ENCODE assay signal across 7 mouse cellular contexts in genomic region chr3:36495436-36495835, GRCm38 (mm10). TPM values are rescaled to one million over a fixed set of nuclear protein-coding genes. Genes with fewer than 3 reads are reported as not detected.
DNase-seq lines count a peak whose midpoint lies in the region; ATAC-seq and TF ChIP-seq lines count a peak whose summit lies in the region.

No protein-coding gene starts in this region.

- H3K27me3 ChIP-seq in embryonic facial prominence, embryonic 10.5 days (replicated peaks; ENCODE audit: low read depth, poor library complexity, severe bottlenecking), result peaks cover 7% of the 10 kb centered on the region
- no peaks in the 10 kb centered on the region for H3K27me3 ChIP-seq in limb, embryonic 13.5 days
- no peaks in the 10 kb centered on the region for H3K27me3 ChIP-seq in midbrain, postnatal 0 days (ENCODE audit: insufficient read depth, low read length)

- 8% methylated on average over 6 of the region's 6 CpGs for WGBS in embryonic facial prominence, embryonic 10.5 days
- WGBS in limb, embryonic 13.5 days, result 8% methylated on average over 6 of the region's 6 CpGs
- WGBS in midbrain, postnatal 0 days, result 12% methylated on average over 6 of the region's 6 CpGs

- TF ChIP-seq CTCF in midbrain, postnatal 0 days (IDR thresholded peaks at IDR 0.05), result peak; percentile 92

- no peak overlapping the region for H3K9ac ChIP-seq in limb, embryonic 13.5 days
- H3K9ac ChIP-seq in midbrain, postnatal 0 days (replicated peaks; ENCODE audit: low read length, poor library complexity, severe bottlenecking), result no peak overlapping the region

- H3K36me3 ChIP-seq in embryonic facial prominence, embryonic 10.5 days (replicated peaks), result no peaks in the 10 kb centered on the region
- H3K36me3 ChIP-seq in limb, embryonic 13.5 days, result no peaks in the 10 kb centered on the region
- no peaks in the 10 kb centered on the region for H3K36me3 ChIP-seq in midbrain, postnatal 0 days (ENCODE audit: insufficient read depth, low read length)

- 0 out of 2 replicates have a peak, but pooled peaks cover 2% of the 10 kb centered on the region for H3K4me1 ChIP-seq in embryonic facial prominence, embryonic 10.5 days
- H3K4me1 ChIP-seq in limb, embryonic 13.5 days, result 0 out of 2 replicates have a peak, but pooled peaks cover 5% of the 10 kb centered on the region
- no peaks in the 10 kb centered on the region for H3K4me1 ChIP-seq in midbrain, postnatal 0 days (ENCODE audit: insufficient read depth, low read length)

- H3K9me3 ChIP-seq in embryonic facial prominence, embryonic 10.5 days, result no peaks in the 10 kb centered on the region
- H3K9me3 ChIP-seq in limb, embryonic 13.5 days, result no peaks in the 10 kb centered on the region
- H3K9me3 ChIP-seq in midbrain, postnatal 0 days (ENCODE audit: low read length), result no peaks in the 10 kb centered on the region

- H3K4me3 ChIP-seq in embryonic facial prominence, embryonic 10.5 days, result no peak overlapping the region
- no peak overlapping the region for H3K4me3 ChIP-seq in limb, embryonic 13.5 days
- H3K4me3 ChIP-seq in midbrain, postnatal 0 days (ENCODE audit: low read depth, low read length), result no peak overlapping the region

- H3K27ac ChIP-seq in embryonic facial prominence, embryonic 10.5 days (replicated peaks), result no peak overlapping the region
- no peak overlapping the region for H3K27ac ChIP-seq in limb, embryonic 13.5 days
- no peak overlapping the region for H3K27ac ChIP-seq in midbrain, postnatal 0 days (ENCODE audit: low read depth, low read length)

- peak; percentile 33; the same call in 1 of the 2 replicates for ATAC-seq in limb, embryonic 13.5 days (ENCODE audit: low FRiP score, low read depth)
- peak; percentile 73 for ATAC-seq in midbrain, postnatal 0 days (ENCODE audit: low FRiP score)

- H3K4me2 ChIP-seq in limb, embryonic 13.5 days (replicated peaks), result peak overlapping the region; percentile 40
- 0 out of 2 replicates have a peak overlapping the region, but pooled peaks have one; percentile 12 for H3K4me2 ChIP-seq in midbrain, postnatal 0 days (ENCODE audit: low read depth, low read length, poor library complexity, severe bottlenecking)

- peak; percentile 94 for DNase-seq in adrenal gland, postnatal 10 days
- peak; percentile 88 for DNase-seq in embryonic facial prominence, embryonic 10.5 days (ENCODE audit: low spot score)
- DNase-seq in heart, adult 8-10 months (ENCODE audit: low spot score), result peak; percentile 92
- peak; percentile 66 to 91 for DNase-seq in kidney, adult 8-10 months
- peak; percentile 90 for DNase-seq in midbrain, postnatal 0 days (ENCODE audit: low spot score)
- DNase-seq in spleen, postnatal 10 days (ENCODE audit: low spot score in 2 of 2), result peak; percentile 57 to 86

RNA-seq across cellular contexts. Expression of gene 1810062G17Rik, which starts 19.7 kb away (rescaled TPM):
- total RNA-seq in adrenal gland, postnatal 10 days (2021), result 1 to 10 TPM; 2.6 to 2.7 TPM
- polyA plus RNA-seq in embryonic facial prominence, embryonic 10.5 days (2016; fragmentation: Nextera tagmentation; extraction: Ambion mirVana), result 0.39 and 0.78 TPM in 2 replicates
- under 1 TPM in 2 of 4 experiments, not detected in 2; 0.32 to 0.87 TPM for total RNA-seq in heart, adult 8-10 months (2022)
- 1.5 and 2.2 TPM in 2 replicates for polyA plus RNA-seq in limb, embryonic 13.5 days (2015; fragmentation: Nextera tagmentation; extraction: Ambion mirVana)
- total RNA-seq in midbrain, postnatal 0 days (2014; rRNA removed), result not detected in 2 replicates
- 0.23 and 0.44 TPM in 2 replicates for polyA plus RNA-seq in midbrain, postnatal 0 days (2015; fragmentation: Nextera tagmentation; extraction: Ambion mirVana)

RNA-seq across cellular contexts. Expression of gene Anxa5, which starts 19.7 kb away (rescaled TPM):
- 100 to 1,000 TPM; 410 to 415 TPM for total RNA-seq in adrenal gland, postnatal 10 days (2021)
- polyA plus RNA-seq in embryonic facial prominence, embryonic 10.5 days (2016; fragmentation: Nextera tagmentation; extraction: Ambion mirVana), result 104 and 116 TPM in 2 replicates
- 100 to 1,000 TPM; 107 to 114 (median 108) TPM for total RNA-seq in heart, adult 8-10 months (2022)
- 334 and 341 TPM in 2 replicates for polyA plus RNA-seq in limb, embryonic 13.5 days (2015; fragmentation: Nextera tagmentation; extraction: Ambion mirVana)
- total RNA-seq in midbrain, postnatal 0 days (2014; rRNA removed), result 27.9 and 28.2 TPM in 2 replicates
- polyA plus RNA-seq in midbrain, postnatal 0 days (2015; fragmentation: Nextera tagmentation; extraction: Ambion mirVana), result 43.1 and 48.4 TPM in 2 replicates

RNA-seq across cellular contexts. Expression of gene Gm11549, which starts 26.2 kb away (rescaled TPM):
- total RNA-seq in adrenal gland, postnatal 10 days (2021), result under 1 TPM; 0.09 to 0.70 TPM
- polyA plus RNA-seq in embryonic facial prominence, embryonic 10.5 days (2016; fragmentation: Nextera tagmentation; extraction: Ambion mirVana), result not detected in 2 replicates
- not detected for total RNA-seq in heart, adult 8-10 months (2022)
- polyA plus RNA-seq in limb, embryonic 13.5 days (2015; fragmentation: Nextera tagmentation; extraction: Ambion mirVana), result 0.08 TPM in 1 of 2 replicates, not detected in the other
- total RNA-seq in midbrain, postnatal 0 days (2014; rRNA removed), result 0.22 and 0.42 TPM in 2 replicates
- 0.28 and 0.31 TPM in 2 replicates for polyA plus RNA-seq in midbrain, postnatal 0 days (2015; fragmentation: Nextera tagmentation; extraction: Ambion mirVana)

RNA-seq across cellular contexts. Expression of gene Exosc9, which starts 57.0 kb away (rescaled TPM):
- 10 to 100 TPM; 31.4 to 32.1 TPM for total RNA-seq in adrenal gland, postnatal 10 days (2021)
- 98.2 and 102 TPM in 2 replicates for polyA plus RNA-seq in embryonic facial prominence, embryonic 10.5 days (2016; fragmentation: Nextera tagmentation; extraction: Ambion mirVana)
- total RNA-seq in heart, adult 8-10 months (2022), result 10 to 100 TPM; 17.5 to 19.1 (median 18.5) TPM
- polyA plus RNA-seq in limb, embryonic 13.5 days (2015; fragmentation: Nextera tagmentation; extraction: Ambion mirVana), result 67.2 and 69.9 TPM in 2 replicates
- 42.5 and 53.9 TPM in 2 replicates for total RNA-seq in midbrain, postnatal 0 days (2014; rRNA removed)
- polyA plus RNA-seq in midbrain, postnatal 0 days (2015; fragmentation: Nextera tagmentation; extraction: Ambion mirVana), result 68.2 and 70.9 TPM in 2 replicates
